Mouse (Mus musculus): Measurements from ENCODE around the gene Zfp691. TPM values are rescaled to one million over a fixed set of nuclear protein-coding genes. Genes with fewer than 3 reads are reported as not detected.

Zfp691 gene
- polyA plus RNA-seq, 1 experiment = 7.2 TPM

- peaks cover 7% of the 10 kb centered on the region for H3K79me2 ChIP-seq (ENCODE audit: control insufficient read depth, insufficient read depth)
- TF ChIP-seq MYOD1 (IDR thresholded peaks at IDR 0.05; ENCODE audit: control insufficient read depth in 1 of 3, insufficient read length in 2 of 3, low read depth in 2 of 3) (no peak), TCF12 (IDR thresholded peaks at IDR 0.05; ENCODE audit: insufficient read depth, poor library complexity, severe bottlenecking) (no peak), REST (IDR thresholded peaks at IDR 0.05; ENCODE audit: insufficient read depth, insufficient read length) (no peak), CEBPB (IDR thresholded peaks at IDR 0.05; ENCODE audit: insufficient read depth, poor library complexity, severe bottlenecking) (no peak), E2F4 (IDR thresholded peaks at IDR 0.05; ENCODE audit: insufficient read depth) (no peak), TCF3 (IDR thresholded peaks at IDR 0.05; ENCODE audit: insufficient read length, low read depth) (no peak), USF1 (IDR thresholded peaks at IDR 0.05; ENCODE audit: low read depth) (no peak), POLR2A (IDR thresholded peaks at IDR 0.05; ENCODE audit: insufficient read length, low read depth) (no peak)
- H3K27me3 ChIP-seq (ENCODE audit: control insufficient read depth, insufficient read depth, insufficient read length) = no peaks in the 10 kb centered on the region
- H3K4me3 ChIP-seq = no peak overlapping the region
- H3K36me3 ChIP-seq (ENCODE audit: control insufficient read depth, insufficient read depth) = no peaks in the 10 kb centered on the region
- H3ac ChIP-seq (ENCODE audit: control insufficient read depth, insufficient read length) = no peak overlapping the region
- no peak overlapping the region for H3K4me2 ChIP-seq (ENCODE audit: low read depth)
Measured at GRCm38 (mm10) chr4:119177702-119178101, 3.7 kb upstream of the Zfp691 start.

- H3K79me2 ChIP-seq (ENCODE audit: control insufficient read depth, insufficient read depth) = peaks cover 7% of the 10 kb centered on the region
- TF ChIP-seq USF1 (IDR thresholded peaks at IDR 0.05; ENCODE audit: low read depth) = peak; percentile 32
- no peak for TF ChIP-seq MYOD1 (IDR thresholded peaks at IDR 0.05; ENCODE audit: control insufficient read depth in 1 of 3, insufficient read length in 2 of 3, low read depth in 2 of 3)
- no peak for TF ChIP-seq MAX (IDR thresholded peaks at IDR 0.05; ENCODE audit: low read depth)
- H3K4me3 ChIP-seq = peak overlapping the region; percentile 76
- H3K27me3 ChIP-seq (ENCODE audit: control insufficient read depth, insufficient read depth, insufficient read length) = no peaks in the 10 kb centered on the region
- H3ac ChIP-seq (ENCODE audit: control insufficient read depth, insufficient read length) = peak overlapping the region; percentile 50
- H3K36me3 ChIP-seq (ENCODE audit: control insufficient read depth, insufficient read depth) = no peaks in the 10 kb centered on the region
- peak overlapping the region; percentile 93 for H3K4me2 ChIP-seq (ENCODE audit: low read depth)
Measured at GRCm38 (mm10) chr4:119172919-119173650, 910 bp downstream of the Zfp691 start.

GRCm38 (mm10) chr4:119167663-119168062 is 6.3 kb downstream of the Zfp691 start:
- H3K27me3 ChIP-seq (ENCODE audit: control insufficient read depth, insufficient read depth, insufficient read length) = no peaks in the 10 kb centered on the region

GRCm38 (mm10) chr4:119167068-119167467 is 6.9 kb downstream of the Zfp691 start:
- H3K4me2 ChIP-seq (ENCODE audit: low read depth) = no peak overlapping the region
- no peaks in the 10 kb centered on the region for H3K79me2 ChIP-seq (ENCODE audit: control insufficient read depth, insufficient read depth)
- TF ChIP-seq TCF12 (IDR thresholded peaks at IDR 0.05; ENCODE audit: insufficient read depth, poor library complexity, severe bottlenecking) (no peak), POLR2A (IDR thresholded peaks at IDR 0.05; ENCODE audit: insufficient read length, low read depth) (no peak), SRF (IDR thresholded peaks at IDR 0.05; ENCODE audit: control insufficient read depth, insufficient read length, low read depth) (no peak), MAX (IDR thresholded peaks at IDR 0.05; ENCODE audit: low read depth) (no peak), E2F4 (IDR thresholded peaks at IDR 0.05; ENCODE audit: insufficient read depth) (no peak), TCF3 (IDR thresholded peaks at IDR 0.05; ENCODE audit: insufficient read length, low read depth) (no peak), USF1 (IDR thresholded peaks at IDR 0.05; ENCODE audit: low read depth) (no peak), MYOG (IDR thresholded peaks at IDR 0.05; ENCODE audit: control insufficient read depth in 1 of 3, insufficient read depth in 1 of 3, insufficient read length in 2 of 3, low read depth in 2 of 3) (no peak), MYOD1 (IDR thresholded peaks at IDR 0.05; ENCODE audit: control insufficient read depth in 1 of 3, insufficient read length in 2 of 3, low read depth in 2 of 3) (no peak), REST (IDR thresholded peaks at IDR 0.05; ENCODE audit: insufficient read depth, insufficient read length) (no peak), CEBPB (IDR thresholded peaks at IDR 0.05; ENCODE audit: insufficient read depth, poor library complexity, severe bottlenecking) (no peak), POLR2AphosphoS2 (IDR thresholded peaks at IDR 0.05; ENCODE audit: insufficient read length, low read depth) (no peak)
- H3K4me3 ChIP-seq = no peak overlapping the region
- no peaks in the 10 kb centered on the region for H3K36me3 ChIP-seq (ENCODE audit: control insufficient read depth, insufficient read depth)
- no peak overlapping the region for H3ac ChIP-seq (ENCODE audit: control insufficient read depth, insufficient read length)
- no peaks in the 10 kb centered on the region for H3K27me3 ChIP-seq (ENCODE audit: control insufficient read depth, insufficient read depth, insufficient read length)

More at GRCm38 (mm10) chr4:119167663-119168062, 6.3 kb downstream of the Zfp691 start:
- Histone ChIP-seq H3K79me2 (ENCODE audit: control insufficient read depth, insufficient read depth) (no peaks in the 10 kb centered on the region), H3K4me2 (ENCODE audit: low read depth) (no peak overlapping the region), H3ac (ENCODE audit: control insufficient read depth, insufficient read length) (no peak overlapping the region), H3K4me3 (no peak overlapping the region), H3K36me3 (ENCODE audit: control insufficient read depth, insufficient read depth) (no peaks in the 10 kb centered on the region)
- no peak for TF ChIP-seq MAX (IDR thresholded peaks at IDR 0.05; ENCODE audit: low read depth)
- TF ChIP-seq USF1 (IDR thresholded peaks at IDR 0.05; ENCODE audit: low read depth) = peak; percentile 44
- no peak for TF ChIP-seq TCF12 (IDR thresholded peaks at IDR 0.05; ENCODE audit: insufficient read depth, poor library complexity, severe bottlenecking)

GRCm38 (mm10) chr4:119165916-119166315 is 8.1 kb downstream of the Zfp691 start:
- Histone ChIP-seq H3K36me3 (ENCODE audit: control insufficient read depth, insufficient read depth) (no peaks in the 10 kb centered on the region), H3K27me3 (ENCODE audit: control insufficient read depth, insufficient read depth, insufficient read length) (no peaks in the 10 kb centered on the region), H3K79me2 (ENCODE audit: control insufficient read depth, insufficient read depth) (no peaks in the 10 kb centered on the region), H3K4me3 (no peak overlapping the region), H3K4me2 (ENCODE audit: low read depth) (no peak overlapping the region), H3ac (ENCODE audit: control insufficient read depth, insufficient read length) (no peak overlapping the region)
- no peak for TF ChIP-seq POLR2A (IDR thresholded peaks at IDR 0.05; ENCODE audit: insufficient read length, low read depth)
- no peak for TF ChIP-seq POLR2AphosphoS2 (IDR thresholded peaks at IDR 0.05; ENCODE audit: insufficient read length, low read depth)
- no peak for TF ChIP-seq USF1 (IDR thresholded peaks at IDR 0.05; ENCODE audit: low read depth)
- TF ChIP-seq REST (IDR thresholded peaks at IDR 0.05; ENCODE audit: insufficient read depth, insufficient read length) = no peak
- no peak for TF ChIP-seq TCF3 (IDR thresholded peaks at IDR 0.05; ENCODE audit: insufficient read length, low read depth)
